Mouse (Mus musculus) common myeloid progenitor, adult 5-6 weeks (primary cell): ENCODE measurements around the gene Tfam. TPM values are rescaled to one million over a fixed set of nuclear protein-coding genes. Genes with fewer than 3 reads are reported as not detected.
A peak's percentile ranks its signal among the peaks of the same experiment; 100 is the strongest.

ENCODE experiments used
- ATAC-seq: replicated peaks from 2 replicates; pipeline ENCODE4 v1.8.0; 2016; ENCODE audit warnings: low read depth, mild to moderate bottlenecking, moderate TSS enrichment, inconsistent platforms; ENCODE audit not compliant: poor library complexity, severe bottlenecking
- total RNA-seq: library from RNA; stranded (forward); fragments of 200-1000, 187-1606 nt; gene quantifications from 2 replicates; pipeline ENCODE4 v1.2.3, GENCODE M21; 2017

Gene Tfam
- total RNA-seq: 147 and 154 TPM in 2 replicates

DNA sequence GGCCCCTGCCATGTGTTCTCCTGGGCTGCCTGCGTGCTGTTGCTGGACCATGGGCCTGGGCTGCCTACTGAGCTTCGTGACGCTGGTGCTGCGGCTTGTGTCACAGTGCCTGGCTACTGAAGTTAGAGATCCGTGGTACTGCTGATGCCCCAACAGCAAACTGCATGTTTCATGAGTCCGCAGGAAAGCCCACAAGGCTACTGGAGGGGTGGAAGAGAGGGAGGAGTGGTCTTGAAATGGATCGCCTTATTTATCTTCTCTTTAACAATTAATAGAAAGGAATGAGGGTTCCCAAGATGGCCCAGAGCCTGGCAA, at the start of gene Tfam:
Tfam (minus strand) TSS at position 41 of the 315 bp plus-strand sequence.
- ATAC-seq: no peak

DNA sequence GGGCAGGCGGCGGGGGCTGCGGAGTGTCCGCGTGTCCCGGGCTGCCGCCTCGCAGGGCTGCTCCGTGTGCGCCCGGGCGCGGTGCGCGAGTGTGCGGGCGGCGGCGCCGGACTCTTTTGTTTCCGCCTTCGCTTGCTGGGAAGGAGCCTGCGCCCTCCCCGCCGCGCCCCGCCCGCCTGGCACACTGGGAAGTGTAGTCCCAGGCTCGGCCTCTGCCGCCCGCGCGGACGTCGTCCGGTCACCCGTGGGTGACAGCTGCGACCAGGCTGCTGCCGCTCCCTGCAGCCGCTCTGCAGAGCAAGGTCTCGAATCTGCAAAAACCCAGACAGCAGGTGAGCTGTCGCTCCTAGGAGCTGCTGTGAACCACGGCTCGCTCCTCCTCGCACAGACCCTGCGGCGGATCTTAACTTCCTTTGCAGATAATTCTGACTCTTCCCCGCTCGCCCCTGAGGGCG, 47.1 kb upstream of the Tfam start, which contains the start of gene Ube2d1:
Ube2d1 (minus strand) TSS at position 137 of the 455 bp plus-strand sequence.
- ATAC-seq: peak; percentile 90

DNA sequence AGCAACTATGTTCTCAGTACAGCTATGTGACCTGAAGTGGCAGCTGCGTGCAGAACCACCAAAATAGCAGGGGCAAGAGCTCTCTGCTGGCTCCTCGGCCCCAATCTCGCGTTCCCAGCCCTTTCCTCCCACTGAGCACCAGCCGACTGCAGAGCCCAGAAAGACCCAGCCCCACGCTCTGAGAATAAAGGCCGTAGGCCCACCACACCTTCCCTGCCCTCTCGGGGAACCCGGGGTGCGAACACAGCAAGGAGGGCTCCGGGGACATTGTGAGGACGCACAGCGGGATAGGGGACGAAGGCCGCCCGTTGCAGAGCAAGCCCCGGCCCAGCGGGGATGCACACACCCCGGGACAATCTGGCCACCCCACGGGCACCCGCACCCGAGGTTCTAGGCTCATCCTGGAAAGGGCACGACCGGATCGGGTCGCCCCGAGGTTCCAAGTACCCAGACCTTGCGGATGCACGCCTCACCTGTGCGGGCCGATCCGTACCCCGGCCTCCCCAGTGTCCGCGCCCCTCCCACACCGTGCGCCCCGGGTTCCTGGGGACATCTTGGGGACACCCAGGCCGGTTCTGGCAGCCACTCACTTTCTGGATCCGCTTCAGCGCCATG, 46.5 kb upstream of the Tfam start:
- ATAC-seq: peak; percentile 40

DNA sequence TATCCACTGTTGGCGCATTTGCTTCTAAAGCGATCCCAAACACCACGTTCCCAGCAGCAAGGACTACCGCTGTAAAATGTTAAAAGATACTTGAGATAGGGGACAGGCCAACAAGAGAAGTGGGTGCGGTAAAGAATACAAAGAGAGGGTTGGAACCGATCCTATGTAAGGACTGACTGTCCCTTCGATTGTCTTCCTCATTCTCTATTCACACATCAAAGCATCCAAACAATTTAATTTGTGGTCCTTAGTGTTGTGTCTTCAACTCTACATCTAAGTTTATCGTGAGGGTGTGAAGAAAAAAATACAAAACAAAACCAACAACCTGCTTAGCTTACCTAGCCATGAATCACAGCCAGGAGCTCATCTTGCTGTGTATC, 46.0 kb upstream of the Tfam start:
- no peak; the same call in 1 of the 2 replicates for ATAC-seq

DNA sequence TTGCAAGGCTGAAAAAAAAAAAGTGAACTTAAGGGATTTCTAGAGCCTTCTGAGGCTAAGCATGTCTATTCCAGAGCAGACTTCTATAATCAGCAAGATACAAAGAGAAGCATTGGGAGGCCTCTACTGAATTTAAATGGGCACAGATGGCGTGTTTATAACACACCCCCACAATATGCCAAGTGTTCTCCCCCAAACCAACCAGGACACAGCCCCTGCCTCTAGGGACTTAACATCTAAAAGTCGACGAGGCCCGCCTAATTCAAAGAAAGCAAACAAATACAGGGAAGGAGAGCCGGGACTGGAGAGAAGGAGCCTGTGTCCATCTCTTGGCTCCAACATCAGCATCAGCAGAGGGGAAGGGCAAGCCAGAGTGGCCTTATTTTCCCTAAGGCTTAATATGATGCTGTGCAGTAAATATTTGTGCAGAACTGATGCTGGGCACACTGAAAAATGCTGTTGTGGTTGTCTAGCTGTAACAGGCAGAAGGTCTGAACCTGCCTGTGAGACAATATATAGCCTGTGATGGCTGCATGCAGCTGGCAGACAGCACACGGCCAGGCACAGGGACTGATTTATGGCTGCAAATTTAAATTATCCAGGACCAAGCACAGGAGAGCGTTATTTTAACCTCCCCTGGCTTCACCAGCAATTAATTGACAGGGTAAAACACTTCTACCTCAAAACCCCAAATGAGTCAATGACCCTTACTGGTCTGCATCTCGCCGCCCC, 35.1 kb upstream of the Tfam start:
- no peak for ATAC-seq

DNA sequence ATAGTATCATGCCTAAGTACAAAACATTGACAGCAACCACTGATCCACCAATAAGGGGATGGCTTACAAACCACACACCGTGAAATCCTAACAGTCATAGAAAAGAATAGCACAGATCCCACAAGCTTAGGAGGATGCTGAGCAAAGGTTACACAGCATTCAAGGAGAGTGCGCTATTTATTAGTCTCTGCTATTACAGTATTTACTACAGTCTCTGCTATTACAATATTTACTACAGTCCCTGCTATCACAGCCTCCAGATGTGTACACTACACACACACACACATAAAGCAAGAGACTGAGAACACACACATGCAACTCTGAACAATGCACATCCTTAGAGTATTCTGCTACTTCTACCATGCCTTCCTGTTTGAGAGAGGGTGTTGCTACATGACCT, 29.9 kb upstream of the Tfam start:
- ATAC-seq: no peak

DNA sequence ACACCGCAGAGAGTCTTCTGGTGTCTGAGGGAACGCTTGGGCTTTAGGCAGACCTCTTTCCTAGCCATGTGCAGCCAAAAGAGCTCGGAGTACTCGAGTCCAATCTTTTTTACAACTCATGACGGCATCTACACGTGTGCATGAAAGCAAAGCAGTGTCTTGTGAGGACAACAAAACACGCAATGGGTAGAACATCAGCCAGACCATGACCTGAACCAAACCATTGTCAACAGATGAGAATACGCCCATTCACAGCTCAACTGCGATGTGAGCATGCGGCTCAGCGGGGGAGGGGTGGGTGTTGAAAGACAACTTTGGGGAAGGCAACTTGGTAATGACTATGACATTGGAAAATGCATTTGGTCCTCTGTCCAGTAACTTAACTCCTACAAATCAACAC, 29.4 kb upstream of the Tfam start:
- ATAC-seq: no peak

DNA sequence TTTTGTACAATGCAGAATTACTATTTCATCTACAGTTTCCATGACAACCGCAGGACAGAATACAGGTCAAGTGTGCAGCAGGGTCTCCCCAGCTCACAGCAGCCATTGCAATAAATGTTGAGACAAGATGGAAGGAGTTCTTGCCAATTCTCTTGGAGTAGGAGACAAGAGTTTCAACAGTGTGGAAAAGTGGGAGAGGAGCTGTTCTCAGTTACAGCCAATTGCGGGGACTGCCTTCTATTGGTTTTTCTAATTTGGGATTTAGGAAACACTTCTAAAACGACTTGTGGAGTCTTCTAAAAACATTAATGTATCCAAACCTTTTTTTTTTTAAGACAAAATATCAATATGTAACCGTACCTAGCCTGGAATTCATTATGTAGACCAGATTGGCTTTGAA, 27.0 kb upstream of the Tfam start:
- no peak for ATAC-seq

DNA sequence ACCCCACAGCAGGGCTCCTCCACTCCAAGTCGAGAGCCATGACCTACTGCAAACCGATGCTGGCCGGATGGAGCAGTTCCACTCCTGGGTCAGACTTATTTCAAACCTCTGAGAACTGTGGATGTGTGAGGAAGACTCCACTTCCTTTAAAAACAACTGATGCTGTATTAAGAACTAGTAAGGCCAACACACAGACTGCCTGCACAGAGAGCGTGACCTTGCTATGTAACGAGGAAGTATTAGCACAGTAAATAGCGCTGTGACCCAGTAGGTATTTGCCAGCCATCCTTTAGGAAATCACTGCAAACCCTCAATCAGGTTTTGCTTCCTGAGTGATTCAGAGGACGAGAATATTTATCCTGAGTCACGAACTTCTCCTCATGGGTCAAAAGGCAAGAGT, 23.6 kb upstream of the Tfam start:
- no peak for ATAC-seq

DNA sequence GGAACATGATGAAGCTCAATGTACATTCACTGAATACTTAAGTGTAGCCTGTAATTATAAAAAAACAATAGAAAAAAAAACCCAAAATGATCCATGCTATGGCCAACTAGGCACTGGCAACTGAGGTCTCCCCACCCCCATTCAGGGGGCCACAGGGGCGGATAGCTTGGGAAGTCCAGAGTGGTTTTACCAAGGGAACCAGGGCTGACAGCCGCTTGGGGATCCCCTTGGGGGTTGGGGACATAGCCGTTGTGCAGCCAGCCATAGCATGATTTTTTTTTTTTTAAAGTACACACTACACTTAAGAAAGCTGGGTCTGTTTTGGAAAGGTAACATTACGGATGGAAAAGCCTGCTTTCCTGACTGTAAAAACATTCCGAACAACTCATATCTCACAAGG, 20.9 kb upstream of the Tfam start:
- no peak for ATAC-seq

DNA sequence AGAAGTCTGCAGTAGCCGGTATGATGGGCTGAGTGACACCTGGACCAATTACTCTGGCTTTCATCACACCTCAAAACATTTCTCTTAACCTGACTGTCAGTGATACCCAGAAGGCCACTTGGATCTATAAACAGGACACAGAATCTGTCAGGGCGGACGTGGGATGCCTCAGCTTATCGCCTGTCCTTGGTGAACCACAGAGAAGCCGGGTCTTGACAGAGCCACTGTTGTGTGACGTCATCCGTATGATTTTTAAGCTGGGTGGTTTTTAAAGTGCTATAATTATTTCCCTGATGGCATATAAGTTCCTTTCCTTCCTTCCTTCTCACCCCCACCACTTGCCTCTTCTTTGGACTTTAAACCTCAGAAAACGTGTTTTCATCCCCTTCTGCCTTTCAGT, 20.4 kb upstream of the Tfam start:
- ATAC-seq: no peak

DNA sequence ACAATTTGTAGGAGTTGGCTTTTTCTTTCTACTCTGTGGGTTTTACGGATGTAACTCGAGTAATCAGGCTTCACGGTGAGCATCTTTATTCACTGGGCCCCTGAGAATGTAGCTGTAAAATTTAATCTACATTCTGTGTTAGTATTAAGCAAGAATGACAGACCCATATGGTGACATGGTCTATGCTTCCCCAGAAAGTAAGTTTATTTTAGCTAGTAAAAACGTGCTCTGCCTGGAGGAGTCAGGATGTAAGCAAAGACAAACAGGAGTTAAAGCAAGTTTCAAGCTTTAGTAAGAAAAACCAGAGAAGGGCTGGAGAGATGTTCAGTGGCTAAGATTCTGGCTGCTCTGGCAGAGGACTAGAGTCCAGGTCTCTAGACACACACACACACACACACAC, 15.1 kb upstream of the Tfam start:
- ATAC-seq: no peak

DNA sequence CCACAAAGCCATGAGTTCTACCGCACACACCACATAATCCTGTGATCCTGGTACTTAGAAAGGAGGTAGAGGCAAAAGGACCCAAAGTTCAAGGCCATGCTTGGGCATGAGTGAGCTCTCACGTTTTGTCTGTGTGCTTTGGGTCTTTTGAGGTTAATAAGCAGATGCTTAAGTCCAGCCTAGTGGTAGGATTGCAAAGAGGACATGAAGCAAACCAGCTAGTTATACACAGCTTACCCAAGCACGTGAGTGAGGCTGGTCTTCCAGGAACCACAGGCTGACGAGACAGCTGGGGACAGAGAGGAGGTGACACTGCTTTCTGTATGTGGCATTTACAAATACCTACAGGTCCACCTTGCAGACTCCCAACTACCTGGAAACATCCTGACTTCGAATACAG, 14.3 kb upstream of the Tfam start:
- no peak for ATAC-seq

DNA sequence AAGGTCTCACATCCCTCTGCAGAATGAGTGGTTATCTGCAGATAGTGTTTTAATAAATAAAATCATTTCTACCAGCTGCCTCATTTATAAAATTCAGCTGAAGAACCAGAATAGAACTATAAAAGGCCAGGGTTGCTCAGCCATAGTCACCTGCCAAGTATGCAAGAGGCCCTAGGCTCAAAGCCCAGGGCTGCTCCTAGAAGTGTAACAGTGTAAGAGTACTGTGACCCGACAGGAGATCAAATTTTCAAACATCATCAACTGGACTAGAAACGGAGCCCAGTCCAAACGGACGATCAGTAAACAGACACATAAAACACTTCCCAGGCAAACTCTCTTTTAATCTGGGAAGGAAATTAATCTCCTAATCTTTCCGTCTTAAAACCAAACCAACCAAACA, 13.8 kb upstream of the Tfam start:
- ATAC-seq: no peak

DNA sequence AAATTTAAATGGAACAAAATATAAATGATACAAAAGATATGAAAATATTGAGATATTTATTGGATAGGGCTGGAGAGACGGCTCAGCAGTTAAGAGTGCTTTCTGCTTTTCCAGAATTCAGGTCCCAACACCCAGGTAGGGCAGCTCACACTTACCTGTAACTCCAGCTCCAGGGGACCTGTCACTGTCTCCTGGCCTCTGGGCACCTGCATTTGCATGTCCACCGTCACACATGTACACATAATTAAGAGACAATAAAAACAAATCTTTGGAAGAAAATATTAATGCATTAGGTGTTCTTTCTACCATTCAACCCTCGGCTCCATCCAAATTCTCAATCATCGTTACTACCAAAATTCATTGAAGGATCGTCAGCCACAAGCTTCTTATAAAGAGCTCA, 13.2 kb upstream of the Tfam start:
- no peak for ATAC-seq

DNA sequence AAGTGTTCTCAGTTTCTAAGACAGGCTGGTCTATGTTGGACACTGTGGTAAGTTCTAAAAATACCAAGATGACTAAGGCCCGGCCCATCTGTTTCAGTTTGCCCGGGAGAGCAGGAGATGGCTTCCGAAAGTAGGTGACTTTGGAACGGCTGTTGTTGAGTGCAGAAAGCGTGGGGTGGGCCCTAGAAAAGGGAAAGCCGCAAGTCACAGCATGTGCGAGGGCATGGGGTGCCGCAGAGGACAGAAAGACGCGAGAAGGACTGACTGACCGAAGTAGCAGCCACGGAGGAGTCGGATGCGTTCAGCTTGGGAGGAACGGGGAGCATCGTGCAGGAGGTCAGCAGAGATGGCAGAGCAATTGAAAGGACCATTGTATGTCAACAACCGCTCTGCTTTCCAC, 12.4 kb upstream of the Tfam start:
- ATAC-seq: no peak

DNA sequence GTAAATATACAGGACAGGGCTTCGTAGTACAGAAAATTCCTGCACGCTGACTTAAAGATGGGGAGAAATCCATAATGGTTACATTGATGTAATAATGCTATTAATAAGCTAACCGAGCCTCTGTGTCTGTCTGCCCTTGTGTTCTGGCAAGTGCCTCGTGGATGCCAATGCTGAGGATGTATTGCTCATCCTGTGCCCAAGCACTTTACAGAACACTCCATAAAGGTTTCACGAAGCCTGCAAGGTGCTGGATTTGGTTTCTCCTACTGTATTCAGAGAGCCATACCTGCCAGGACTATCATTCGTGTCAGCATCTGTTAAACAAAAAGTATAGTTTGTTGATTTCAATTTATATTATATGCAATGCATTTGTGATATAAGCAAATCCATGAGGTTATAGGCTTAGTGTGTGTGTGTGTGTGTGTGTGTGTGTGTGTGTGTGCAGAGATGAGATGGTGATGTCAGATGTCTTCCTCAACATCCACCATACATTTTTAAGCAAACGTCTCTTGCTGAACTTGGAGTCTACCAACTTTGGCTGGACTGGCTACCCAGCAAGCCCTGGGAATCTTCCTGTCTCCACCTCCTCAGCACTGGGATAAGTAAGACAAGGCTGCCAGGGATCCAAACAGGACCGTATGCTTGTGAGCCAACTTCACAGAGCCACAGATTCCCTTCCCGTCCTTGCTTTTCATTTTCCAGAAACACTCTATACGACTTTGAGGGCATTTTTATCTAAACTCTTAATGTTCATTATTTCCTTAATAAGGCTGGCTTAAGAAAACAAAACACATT, 11.2 kb upstream of the Tfam start:
- no peak for ATAC-seq

DNA sequence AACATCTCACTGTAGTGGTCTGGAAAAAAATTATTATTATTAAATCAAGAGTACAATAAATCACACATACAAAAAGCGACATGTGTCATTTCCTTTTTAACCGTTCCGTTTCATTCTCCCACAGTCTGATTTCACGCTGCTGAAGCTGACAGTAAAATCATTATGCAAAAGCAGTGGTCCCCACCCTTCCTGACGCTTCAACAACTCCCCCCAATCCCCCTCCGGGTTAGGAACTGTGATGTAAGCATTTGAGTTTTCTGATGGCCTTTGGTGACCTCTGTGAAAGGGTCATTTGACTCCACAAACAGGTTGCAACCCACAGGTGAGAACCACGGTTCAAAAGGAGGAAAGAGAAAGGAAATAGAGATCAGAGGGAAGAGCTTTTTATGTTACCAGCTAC, 8.9 kb upstream of the Tfam start:
- no peak for ATAC-seq

DNA sequence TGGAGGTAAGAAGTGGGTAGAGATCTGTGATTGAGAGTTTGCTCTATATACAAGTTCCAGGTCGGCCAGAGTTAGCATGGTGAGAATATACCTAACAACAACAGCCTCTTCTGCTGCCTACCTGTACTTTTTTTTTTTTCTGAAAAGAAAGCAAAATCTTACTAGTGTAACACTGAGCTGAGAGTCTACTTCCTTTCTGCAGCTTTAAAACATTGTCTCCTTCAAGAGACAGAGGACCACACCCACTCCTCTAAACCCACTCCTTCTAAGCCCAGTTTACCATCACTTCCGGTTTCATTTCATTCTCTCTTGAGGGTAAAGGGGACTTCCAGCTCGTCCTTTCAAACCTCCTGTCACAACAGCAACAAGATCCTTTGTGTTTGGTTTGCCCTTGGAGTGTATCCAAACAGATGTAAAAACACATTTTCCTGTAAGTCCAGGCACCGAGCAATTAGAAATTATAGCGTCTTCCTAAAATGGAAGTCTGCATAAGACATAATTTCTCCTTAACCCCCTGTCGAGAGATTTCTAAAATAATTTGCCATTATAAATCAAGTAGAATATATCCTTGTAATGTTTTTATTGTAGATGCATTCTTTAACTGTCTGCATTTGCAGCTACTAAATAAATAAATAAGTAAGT, 1.5 kb upstream of the Tfam start:
- ATAC-seq: peak; percentile 51

DNA sequence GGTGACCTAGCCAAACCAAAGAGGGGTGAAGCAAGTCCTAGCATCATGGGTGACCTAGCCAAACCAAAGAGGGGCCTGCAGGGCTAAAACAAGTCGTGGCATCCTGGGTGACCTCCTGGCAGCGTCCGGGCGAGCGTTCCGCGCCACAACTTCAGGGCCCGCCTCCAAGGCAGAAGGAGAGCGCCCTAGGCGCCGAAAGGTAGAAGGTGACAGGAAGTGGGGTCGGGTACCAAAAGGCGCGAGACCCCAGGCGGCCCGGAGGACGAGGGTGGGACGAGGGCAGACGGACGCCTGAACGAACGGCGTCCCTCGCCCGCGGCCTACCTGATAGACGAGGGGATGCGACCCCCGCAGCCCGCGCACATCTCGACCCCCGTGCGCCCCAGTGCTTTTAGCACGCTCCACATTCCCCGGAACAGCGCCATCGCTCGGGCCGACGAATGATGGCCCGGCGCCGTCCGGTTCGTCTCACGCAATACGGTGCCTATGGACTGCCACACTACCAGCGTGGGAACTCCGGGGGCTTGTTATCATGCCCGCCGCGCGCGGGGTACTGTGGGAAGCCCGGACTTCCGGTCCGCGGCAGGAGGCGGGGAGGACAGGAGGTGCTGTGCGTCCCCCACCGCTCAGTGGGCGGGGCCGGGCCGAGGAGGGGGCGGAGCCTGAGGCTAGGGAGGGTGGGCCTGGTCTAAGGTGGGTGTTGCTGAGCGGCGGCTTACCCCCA, 402 bp downstream of the Tfam start:
- ATAC-seq: peak; percentile 95
